Mouse (Mus musculus): Measurements from ENCODE around the gene Gda. TPM values are rescaled to one million over a fixed set of nuclear protein-coding genes. Genes with fewer than 3 reads are reported as not detected.

Gda gene
- 1 to 10 TPM; 3.6 to 4.5 TPM for total RNA-seq (2021)
- long read RNA-seq, experiment 1: 0 reads
- long read RNA-seq, experiment 2, full-length matches to known transcripts: 3 of 3 reads
- long read RNA-seq, experiment 2, partial matches to known transcripts: 0 of 3 reads
- long read RNA-seq, experiment 2, other reads (novel, unspliced or antisense): 0 of 3 reads

DNA sequence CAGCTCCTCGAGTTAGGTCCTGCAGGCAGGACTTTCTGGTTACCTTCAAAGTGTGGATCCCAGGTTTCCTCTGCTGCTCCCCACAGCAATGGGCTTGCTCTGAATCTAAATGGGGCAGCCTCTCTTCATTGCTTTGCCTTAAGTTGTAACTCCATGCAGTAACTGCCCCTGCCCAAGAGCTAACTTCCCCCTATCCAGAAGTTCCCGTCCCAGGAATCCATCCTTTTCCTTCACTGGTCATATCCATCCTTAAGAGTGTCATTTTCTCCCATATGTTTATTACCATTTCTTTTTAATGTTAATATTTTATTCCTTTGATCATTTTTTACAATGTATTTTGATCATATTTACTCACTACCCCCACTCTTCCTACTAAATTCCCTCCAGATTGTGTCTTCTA is at the start of gene Gda:
Gene Gda, minus strand, starts transcription at position 101 of the 400 bp plus-strand sequence.
- no peak for DNase-seq
- intact Hi-C loops (cut with DNase I; ENCODE audit: low total_unique reads): no loop called here

DNA sequence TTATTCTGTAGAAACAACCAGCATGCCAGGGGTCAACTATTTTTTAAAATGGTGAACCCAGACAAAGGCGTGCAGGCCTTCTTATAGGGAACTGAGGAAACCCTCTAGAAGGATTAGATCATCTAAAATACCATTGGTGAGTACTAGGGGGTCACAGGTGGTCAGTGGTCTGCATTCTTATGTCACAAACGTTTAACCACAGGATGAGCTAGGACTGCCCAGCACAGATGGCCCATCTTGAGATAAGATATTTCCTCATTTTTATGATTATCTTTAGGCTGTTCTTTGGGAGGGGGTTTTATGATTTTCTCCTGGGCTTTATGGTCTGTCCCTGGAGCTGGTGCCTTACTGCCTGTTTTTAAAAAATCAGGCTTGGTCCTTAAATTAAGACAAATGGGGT is 47.0 kb upstream of the Gda start:
- intact Hi-C loops (cut with DNase I; ENCODE audit: low total_unique reads): no loop called here

DNA sequence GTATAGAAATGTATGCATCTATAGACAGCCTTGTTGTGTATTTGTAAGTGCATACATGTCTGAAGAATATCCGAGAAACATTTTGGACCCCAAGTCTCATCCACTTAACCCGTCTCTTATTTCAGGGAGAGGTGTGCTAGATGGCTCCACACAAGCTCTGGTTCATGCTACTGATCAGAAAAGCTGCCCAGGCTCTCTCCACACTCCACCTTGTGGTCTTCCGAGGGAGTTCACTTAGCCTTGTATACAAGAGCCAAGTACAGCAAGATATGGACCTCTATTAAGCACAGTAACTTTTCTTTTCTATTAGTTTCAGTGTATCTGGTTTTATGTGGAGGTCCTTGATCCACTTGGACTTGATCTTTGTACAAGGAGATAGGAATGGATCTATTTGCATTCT is 36.9 kb upstream of the Gda start:
- intact Hi-C loops (cut with DNase I; ENCODE audit: low total_unique reads): loop anchor here (1.0 kb wide), 1 partner anchor 137 kb away; no protein-coding TSS in a partner anchor
- peak; percentile 32 for DNase-seq

More for the DNA sequence above, 47.0 kb upstream of the Gda start:
- DNase-seq: no peak

DNA sequence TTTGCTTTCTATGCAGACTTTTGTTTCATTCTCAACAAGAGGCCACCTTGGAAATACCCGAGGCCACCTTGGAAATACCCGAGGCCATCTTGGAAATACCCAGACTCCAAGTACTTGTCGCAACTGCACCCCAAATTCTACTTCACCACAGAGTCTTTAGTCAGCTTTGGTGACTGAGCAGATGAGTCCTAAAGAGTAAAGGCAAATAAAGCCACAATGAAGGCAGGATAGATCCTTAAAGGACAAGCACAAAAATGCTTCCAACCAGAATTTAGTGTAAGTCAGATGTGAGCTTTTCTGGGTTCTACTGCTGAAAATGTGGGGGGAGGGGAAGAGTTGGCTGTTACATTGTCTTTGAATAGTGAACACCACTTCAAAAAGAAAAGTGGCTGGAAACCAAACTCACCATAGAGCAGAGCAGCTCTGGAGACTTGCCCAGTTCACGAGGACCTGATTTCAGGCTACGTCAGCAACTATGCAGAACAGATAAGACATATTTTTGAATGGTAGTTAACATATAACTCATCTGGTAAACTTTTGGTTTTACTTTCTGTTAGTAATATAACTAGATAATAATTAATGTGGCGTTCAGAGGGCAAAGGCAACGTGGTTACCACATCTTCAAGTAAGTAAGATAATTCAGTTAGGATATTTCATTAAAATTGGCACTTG is 34.5 kb upstream of the Gda start:
- intact Hi-C loops (cut with DNase I; ENCODE audit: low total_unique reads): no loop called here

DNA sequence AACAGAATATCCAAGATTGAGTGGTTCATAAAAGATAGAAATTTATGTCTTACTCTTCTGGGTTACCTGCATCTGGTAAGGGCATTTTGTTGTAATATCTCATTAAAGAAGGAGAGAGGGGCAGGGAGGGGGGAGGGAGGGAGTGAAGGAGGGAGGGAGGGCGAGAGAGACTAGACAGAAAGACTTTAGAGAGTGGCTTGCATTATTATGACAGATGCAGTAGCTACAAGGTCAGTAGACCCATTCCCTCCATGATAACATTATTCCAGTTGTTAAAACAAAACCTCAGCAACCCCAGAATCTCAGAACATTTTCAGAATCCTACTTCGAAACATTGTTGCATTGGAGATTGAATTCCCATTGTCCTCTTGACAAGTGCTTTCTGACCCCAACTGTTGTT is 33.9 kb upstream of the Gda start:
- no peak for DNase-seq
- intact Hi-C loops (cut with DNase I; ENCODE audit: low total_unique reads): no loop called here

More for the DNA sequence above, 34.5 kb upstream of the Gda start:
- no peak for DNase-seq

DNA sequence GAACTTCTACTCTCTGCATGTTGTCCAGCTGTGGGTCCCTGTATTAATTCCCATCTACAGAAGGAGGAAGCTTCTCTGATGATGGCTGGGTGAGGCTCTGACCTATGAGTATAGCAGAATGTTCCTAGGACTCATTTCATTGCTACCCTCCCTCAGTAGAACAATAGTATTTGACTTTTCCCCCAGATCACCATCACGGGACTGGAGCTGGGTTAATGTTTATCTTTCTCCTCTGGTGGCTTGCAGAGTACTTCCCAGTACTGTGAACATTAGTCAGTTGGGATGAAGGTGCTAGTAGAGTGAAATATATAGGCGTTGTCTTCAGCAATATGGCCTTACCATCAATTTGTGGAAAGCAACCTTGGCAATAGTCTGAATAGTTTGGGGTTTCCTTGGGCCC is 31.5 kb upstream of the Gda start:
- no peak for DNase-seq
- intact Hi-C loops (cut with DNase I; ENCODE audit: low total_unique reads): no loop called here

DNA sequence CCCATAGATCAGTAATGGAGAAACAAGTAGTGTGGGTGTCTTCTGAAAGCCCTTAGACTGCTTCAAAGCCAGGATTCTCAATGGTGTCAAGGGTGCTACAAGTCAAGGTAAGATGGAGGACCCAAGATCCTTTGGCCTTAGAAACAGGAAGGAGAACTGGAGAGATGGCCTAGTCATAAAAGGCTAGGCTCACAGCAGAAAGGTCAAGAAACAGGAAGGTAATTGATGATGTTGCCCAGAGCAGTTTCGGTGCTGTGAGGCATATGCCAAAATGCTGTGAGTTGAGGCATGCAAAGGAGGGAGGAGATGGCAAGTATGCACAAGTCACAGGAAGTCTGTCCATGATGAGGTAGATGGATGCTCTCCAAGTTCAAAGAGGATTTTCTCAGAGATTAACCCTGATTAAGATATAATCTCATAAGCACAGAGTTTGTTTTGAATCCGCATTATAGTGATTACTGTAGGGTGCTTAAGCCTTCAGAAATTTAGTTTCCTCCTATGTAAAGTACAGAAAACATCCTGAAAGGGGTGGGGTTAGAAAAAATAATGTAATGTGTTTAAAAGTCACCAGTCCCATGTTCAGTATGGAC is 26.2 kb upstream of the Gda start:
- intact Hi-C loops (cut with DNase I; ENCODE audit: low total_unique reads): no loop called here
- no peak for DNase-seq

DNA sequence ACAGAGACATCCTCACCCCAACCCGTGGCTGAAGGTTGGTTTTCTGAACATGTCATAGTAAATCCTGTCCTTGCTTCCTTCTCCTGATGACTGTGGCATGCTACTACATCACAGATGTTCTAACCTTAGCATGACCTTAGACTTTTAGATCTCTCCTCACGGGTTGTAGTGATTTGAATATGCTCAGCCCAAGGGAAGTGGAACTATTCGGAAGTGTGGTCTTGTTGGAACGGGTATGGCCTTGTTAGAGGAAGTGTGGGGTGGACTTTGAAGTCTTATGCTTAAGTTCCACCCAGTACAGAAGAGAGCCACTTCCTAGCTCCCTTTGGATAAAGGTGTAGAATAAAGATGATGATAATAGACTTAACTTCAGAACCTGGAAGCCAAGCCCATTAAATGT is 22.6 kb upstream of the Gda start:
- intact Hi-C loops (cut with DNase I; ENCODE audit: low total_unique reads): no loop called here
- no peak for DNase-seq

DNA sequence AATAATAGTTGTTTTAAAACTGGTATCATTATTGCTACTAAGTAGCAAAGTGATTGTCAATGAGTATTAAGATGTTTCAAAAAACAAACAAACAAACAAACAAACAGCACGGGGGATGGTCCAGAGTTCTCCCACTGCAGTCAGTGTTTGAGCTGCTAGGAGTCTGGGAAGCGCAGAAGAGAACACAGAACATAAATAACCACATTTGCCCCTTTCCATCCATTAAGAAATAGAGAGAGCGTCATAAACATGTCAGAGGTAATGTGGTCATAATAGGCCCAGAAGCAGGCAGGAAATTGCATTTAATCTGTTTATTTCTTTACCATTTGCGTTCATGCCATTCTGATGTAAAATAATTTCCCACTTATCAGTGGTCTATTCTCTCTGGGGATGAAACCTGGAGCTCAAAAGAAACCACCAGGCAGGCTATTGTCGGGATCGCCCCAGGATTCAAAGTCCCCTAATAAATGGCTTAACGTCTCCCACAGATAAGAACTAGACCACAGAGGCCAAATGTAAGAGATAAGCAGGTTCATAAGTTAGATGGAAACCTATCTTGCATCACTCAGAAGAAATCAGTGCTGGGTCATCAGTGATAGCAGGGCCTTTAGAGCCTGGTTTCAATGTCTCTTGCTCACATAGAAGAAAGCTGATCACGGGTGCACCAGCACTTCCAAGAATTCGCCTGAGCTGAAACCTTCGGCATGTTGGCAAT is 20.7 kb upstream of the Gda start:
- no peak for DNase-seq
- intact Hi-C loops (cut with DNase I; ENCODE audit: low total_unique reads): no loop called here

DNA sequence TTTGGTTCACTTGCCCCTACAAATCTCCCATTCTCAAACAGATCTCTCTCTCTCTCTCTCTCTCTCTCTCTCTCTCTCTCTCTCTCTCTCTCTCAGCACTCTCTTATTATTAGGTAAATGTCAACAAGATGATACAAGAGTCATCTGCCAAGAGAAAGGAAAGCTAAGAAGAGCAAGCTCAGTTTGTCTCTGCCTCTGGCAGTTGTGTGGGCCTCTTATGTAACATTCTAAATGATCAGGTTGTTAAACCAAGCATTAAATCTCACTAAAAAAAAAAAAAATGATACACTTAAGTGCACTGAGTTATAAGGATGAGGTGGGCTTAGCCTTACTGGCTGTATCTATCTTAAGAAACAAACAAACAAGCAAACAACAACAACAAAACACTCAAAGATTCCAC is 18.1 kb upstream of the Gda start:
- DNase-seq: no peak
- intact Hi-C loops (cut with DNase I; ENCODE audit: low total_unique reads): no loop called here

DNA sequence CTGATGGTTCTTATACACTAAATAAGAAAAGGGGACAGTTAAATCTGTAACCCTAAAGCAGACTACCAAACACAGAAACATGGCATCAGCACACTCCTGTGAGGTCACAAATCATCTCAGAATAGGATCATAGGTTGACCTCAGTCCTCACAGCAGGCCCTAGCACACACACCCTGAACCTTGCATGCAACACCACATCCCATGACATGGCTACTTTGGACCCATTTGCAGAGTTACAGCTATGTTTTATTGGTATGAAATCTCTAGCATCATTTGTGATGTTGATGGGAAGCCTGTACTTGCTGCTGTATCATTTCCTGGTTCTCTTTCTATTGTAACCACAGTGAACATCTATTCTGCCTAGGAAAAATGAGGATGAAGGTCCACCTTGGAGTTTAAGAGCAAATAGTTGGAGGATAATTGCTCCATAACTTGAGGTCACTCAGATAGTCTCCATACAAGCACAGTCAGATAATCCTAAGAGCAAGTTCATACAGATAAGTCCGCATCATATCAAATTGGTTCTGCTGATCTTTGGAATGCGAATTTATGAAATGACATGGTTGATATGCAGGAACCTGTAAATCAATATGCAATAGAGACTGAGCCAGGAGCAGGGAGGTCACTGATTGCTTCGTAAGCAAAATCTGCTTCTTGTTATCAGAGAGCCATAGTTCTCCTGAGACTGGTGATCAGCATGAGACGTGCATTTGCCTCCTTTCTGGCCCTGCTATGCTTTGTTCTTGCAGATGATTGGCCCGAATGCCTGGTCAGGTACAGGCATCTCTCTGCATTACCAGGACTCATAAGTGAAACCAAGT is 14.1 kb upstream of the Gda start:
- intact Hi-C loops (cut with DNase I; ENCODE audit: low total_unique reads): no loop called here
- DNase-seq: no peak

DNA sequence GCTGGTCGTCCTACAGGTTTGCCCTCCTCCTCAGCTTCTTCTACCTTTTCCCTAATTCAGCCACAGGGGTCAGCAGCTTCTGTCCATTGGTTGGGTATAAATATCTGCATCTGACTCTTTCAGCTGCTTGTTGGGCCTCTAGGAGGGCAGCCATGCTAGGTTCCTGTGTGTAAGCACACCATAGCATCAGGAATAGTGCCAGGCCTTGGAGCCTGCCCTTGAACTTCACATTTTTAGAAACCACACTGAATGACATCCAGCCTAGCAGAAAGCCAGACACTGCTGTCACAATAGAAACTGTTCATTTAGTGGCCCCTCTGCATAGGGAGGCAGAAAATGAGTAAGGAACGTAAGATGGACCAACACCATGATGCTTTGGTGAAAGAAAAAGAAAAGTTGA is 8.9 kb upstream of the Gda start:
- intact Hi-C loops (cut with DNase I; ENCODE audit: low total_unique reads): no loop called here
- no peak for DNase-seq

DNA sequence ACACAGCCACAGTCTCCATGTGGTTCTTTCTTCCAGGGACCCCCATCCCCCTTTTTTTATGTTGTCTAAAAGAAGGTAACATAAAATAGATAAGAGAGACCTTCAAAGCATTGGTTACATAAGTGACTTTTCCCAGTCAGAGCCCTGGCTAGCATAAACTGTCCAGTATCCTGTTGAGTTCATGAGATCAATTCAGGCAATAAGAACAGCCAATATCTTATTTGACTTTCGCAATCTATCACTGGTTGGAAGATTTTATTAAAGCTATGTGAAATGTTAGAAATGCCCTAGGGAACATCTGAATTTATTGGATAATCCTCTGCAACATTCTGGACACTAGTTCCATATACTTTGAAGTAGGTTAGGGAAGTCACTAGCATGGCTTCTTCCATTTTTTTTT is 7.8 kb upstream of the Gda start:
- DNase-seq: no peak
- intact Hi-C loops (cut with DNase I; ENCODE audit: low total_unique reads): no loop called here

DNA sequence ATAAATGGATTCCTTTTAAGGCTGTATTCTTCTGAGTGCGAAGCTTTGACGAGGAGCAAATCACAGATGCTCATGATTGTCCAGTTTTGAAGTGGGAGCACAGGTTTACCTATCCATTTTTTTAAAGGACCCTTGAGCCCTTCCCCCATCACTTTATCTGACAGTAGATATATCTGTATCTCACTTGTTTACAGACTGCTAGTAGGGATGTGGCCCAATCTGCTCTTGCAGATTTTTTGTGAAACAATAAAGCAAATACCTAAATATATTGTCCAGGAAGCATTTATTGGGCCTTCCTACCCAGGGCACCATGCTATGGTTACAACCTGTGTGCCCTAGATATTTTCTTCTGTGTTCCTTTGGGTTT is 6.8 kb upstream of the Gda start:
- DNase-seq: no peak
- intact Hi-C loops (cut with DNase I; ENCODE audit: low total_unique reads): no loop called here

DNA sequence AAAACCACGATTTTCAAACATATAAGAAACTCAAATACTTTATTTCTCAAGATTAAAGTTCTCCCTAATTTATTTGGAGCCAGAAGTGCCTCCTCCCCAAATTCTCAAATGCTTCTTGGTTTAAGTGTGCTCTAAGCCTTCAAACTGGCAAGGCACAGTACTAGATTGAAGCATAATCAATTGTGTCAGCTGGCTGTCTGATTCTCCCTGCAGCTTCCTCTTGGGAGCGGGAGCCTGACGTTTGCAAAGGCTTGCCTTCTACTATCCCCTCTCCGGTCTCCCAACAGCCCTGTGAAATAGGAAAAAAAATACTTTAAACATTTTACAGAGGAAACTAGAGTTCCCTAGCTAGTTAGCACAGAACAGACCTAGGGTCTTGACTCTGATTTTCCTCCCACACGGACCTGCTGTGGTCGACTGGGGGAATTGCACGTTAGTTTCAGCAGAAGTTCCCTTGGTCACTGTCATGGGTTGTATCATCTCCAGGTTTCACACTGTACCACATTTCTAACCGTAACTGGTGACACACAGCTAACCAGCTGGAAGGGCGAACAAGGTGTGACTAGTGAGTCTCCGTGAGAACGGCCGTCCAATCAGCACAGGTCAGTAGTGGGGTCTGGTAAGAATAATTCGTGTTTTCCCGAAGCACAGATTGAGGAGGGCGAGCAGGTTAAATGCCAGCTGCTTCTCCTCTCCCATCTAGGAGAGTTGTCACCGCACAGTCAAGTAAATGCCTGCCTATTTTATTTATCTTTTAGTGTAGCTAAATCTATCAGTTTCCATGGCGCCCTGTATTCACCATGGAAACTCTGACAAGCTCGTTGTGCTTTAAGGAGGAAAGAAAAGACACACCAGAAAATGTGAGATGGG is 6.2 kb upstream of the Gda start:
- intact Hi-C loops (cut with DNase I; ENCODE audit: low total_unique reads): no loop called here
- DNase-seq: no peak

DNA sequence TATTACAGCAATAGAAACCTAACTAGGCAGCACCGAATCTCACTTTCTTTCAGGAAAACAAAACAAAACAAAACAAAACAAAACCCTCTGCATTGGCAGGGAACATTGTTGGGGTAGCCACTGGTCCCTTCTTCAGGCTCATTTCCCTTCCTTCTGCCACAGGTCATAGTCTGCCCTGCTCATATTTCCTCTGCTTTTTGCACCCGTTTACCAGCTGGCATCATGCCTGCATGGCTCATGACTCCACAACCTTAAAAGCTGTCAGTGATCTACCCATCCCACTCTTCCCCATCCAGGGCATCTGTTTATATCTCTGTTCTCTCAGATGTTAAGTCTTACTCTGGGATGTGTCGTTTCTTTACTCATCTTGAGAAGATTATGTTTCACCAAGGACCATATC is 5.3 kb upstream of the Gda start:
- intact Hi-C loops (cut with DNase I; ENCODE audit: low total_unique reads): no loop called here
- no peak for DNase-seq

DNA sequence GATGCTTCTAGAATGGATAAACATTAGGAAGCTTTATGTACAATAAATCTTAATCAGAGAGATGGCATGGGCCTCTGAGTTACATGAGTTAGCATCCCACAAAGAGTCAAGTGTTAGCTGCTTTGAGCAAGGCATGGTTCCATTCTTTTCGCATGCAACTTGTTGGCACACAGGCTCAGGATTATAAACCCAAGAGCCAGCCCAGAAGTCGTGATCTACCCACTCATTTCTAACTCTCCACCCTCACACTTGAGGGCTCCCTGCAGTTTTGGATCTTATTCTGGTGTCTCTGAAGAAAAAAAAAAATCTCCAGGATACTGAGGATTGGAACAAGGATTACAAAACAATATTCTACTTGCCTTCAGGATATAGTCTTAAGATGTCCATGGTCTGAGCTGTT is 4.5 kb upstream of the Gda start:
- intact Hi-C loops (cut with DNase I; ENCODE audit: low total_unique reads): no loop called here
- DNase-seq: no peak

DNA sequence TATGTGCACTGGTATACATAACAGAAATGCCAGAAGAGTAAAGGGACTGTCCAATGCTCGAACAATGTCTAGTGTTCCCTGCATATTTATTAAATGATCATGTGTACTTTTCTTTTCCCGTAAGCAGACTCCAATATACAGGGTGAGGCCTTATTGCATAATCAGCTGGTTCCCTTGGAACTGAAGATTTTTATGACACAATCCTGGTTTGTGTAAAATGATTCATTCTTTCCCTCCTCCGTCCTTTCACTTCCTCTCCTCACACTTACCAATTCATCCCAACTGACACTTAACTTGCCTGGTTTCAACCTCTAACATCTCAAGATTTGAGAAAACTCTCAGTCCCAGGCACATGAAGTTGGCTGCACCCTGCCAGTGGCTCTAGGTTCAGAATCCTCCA is 3.5 kb upstream of the Gda start:
- DNase-seq: no peak
- intact Hi-C loops (cut with DNase I; ENCODE audit: low total_unique reads): no loop called here

DNA sequence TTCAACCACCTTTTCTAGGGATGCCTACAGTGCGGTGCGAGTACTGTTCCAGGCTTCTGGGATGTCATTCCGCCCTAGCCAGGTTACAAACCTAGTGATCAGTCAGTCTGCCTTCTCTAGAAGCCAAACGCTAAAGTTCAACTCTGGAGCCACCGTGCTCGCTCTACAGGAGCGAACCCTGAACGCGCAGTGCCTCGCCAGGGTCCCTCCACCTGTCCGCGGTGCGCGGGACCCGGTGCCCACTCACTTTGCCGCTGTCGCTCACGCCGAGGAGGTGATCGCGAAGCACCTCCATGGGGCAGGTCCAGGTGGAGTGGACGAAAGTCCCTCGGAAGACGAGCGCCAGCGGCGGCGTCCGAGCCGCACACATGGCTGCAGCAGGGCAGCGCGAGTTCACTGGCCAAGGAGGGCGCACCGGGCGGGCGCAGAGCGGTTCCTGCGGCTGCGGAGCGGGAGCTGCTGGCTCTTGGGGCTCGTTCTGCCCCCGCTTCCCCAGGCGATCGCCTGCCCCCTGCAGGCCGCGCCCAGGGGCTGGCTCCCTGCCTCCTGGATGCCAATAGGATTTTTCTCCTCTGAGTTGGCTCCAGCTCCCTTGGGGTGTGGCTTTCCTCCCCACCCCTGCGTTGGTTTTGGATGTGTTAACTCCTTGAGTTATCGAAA is 994 bp downstream of the Gda start:
- intact Hi-C loops (cut with DNase I; ENCODE audit: low total_unique reads): no loop called here
- peak; percentile 69 for DNase-seq

Measured in gastrocnemius, postnatal 14 days (tissue).